Mouse (Mus musculus): ENCODE data around the gene Foxo1. TPM values are rescaled to one million over a fixed set of nuclear protein-coding genes. Genes with fewer than 3 reads are reported as not detected.

The Foxo1 gene
- polyA plus RNA-seq (2016; fragmentation: Nextera tagmentation; extraction: Ambion mirVana) = 2.7 and 3.6 TPM in 2 replicates

- no peaks in the 10 kb centered on the region for H3K9me3 ChIP-seq
- H3K4me3 ChIP-seq = peak within 1 kb of the TSS; percentile 68
- H3K27me3 ChIP-seq (ENCODE audit: insufficient read depth, poor library complexity, severe bottlenecking) = peaks cover 76% of the 10 kb centered on the region
- peak within 1 kb of the TSS; percentile 87 for H3K27ac ChIP-seq
- WGBS = under 1% methylated on average over 85 of the region's 85 CpGs
- no peaks in the 10 kb centered on the region for H3K36me3 ChIP-seq
- H3K4me1 ChIP-seq (replicated peaks) = peaks cover 39% of the 10 kb centered on the region
- DNase-seq (ENCODE audit: low spot score) = peak; percentile 91
These were observed at the start of gene Foxo1 for GRCm38 (mm10) chr3:52267652-52268486. TSS of gene Foxo1 (plus strand) at chr3:52268336.

GRCm38 (mm10) chr3:52218864-52219263 lies 49.3 kb upstream of the Foxo1 start:
- WGBS = 92% methylated on average over 7 of the region's 7 CpGs
- Histone ChIP-seq H3K9me3 (no peaks in the 10 kb centered on the region), H3K27me3 (ENCODE audit: insufficient read depth, poor library complexity, severe bottlenecking) (no peaks in the 10 kb centered on the region), H3K27ac (no peak overlapping the region), H3K4me1 (replicated peaks) (no peaks in the 10 kb centered on the region), H3K4me3 (no peak overlapping the region), H3K36me3 (no peaks in the 10 kb centered on the region)
- DNase-seq (ENCODE audit: low spot score) = no peak

GRCm38 (mm10) chr3:52221082-52221481 lies 47.1 kb upstream of the Foxo1 start:
- Histone ChIP-seq H3K27me3 (ENCODE audit: insufficient read depth, poor library complexity, severe bottlenecking) (no peaks in the 10 kb centered on the region), H3K4me3 (no peak overlapping the region), H3K9me3 (0 out of 2 replicates have a peak, but pooled peaks cover 2% of the 10 kb centered on the region), H3K4me1 (replicated peaks) (no peaks in the 10 kb centered on the region), H3K27ac (no peak overlapping the region), H3K36me3 (no peaks in the 10 kb centered on the region)
- DNase-seq (ENCODE audit: low spot score) = no peak
- 83% methylated on average over 3 of the region's 3 CpGs for WGBS

DNA sequence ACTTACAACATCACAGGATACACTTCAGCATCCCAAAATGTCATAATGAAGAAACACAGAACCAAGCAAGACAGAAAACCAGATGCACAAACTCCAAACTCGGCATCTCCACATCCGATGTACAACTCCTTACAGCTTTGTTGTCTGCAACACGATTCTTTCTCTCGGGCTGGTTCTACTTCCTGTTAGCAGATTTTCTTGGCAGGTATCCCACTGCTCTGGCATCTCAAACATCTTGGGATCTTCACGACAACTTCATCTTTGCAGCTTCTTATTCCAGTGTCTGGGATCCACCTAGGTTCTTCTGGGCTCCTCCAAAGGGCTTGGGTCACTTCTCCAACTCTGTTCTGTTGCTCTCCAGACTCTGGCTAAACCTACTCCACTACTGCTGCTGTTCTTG lies 46.2 kb upstream of the Foxo1 start:
- Histone ChIP-seq H3K36me3 (no peaks in the 10 kb centered on the region), H3K27me3 (ENCODE audit: insufficient read depth, poor library complexity, severe bottlenecking) (no peaks in the 10 kb centered on the region), H3K4me1 (replicated peaks) (no peaks in the 10 kb centered on the region), H3K27ac (no peak overlapping the region), H3K4me3 (no peak overlapping the region), H3K9me3 (0 out of 2 replicates have a peak, but pooled peaks cover 2% of the 10 kb centered on the region)
- DNase-seq (ENCODE audit: low spot score) = no peak
- 82% methylated on average over 5 of the region's 5 CpGs for WGBS

GRCm38 (mm10) chr3:52236488-52236887 lies 31.6 kb upstream of the Foxo1 start:
- Histone ChIP-seq H3K36me3 (no peaks in the 10 kb centered on the region), H3K4me1 (replicated peaks) (no peaks in the 10 kb centered on the region), H3K27me3 (ENCODE audit: insufficient read depth, poor library complexity, severe bottlenecking) (no peaks in the 10 kb centered on the region), H3K4me3 (no peak overlapping the region), H3K9me3 (no peaks in the 10 kb centered on the region), H3K27ac (no peak overlapping the region)
- WGBS = 87% methylated on average over 4 of the region's 4 CpGs
- no peak for DNase-seq (ENCODE audit: low spot score)

DNA sequence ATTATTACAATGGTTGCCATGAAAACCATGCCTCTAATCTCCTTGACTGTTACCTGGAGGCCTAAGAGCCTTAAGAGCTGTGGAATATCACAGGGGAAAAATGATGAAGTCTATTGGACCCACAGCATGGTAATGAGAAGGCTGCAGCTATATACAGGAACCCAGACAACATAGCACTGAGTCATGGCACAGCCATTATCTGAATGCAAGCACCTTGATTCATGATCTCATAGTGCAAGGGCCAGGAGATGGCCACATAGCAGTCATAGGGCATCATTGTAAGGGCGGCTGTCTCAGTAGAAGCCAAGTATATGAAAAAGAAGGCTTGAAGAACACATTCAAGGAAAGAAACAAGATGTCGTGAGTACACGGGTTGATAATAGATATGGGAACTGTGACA lies 31.0 kb upstream of the Foxo1 start:
- H3K4me1 ChIP-seq (replicated peaks) = no peaks in the 10 kb centered on the region
- no peaks in the 10 kb centered on the region for H3K36me3 ChIP-seq
- H3K27ac ChIP-seq = no peak overlapping the region
- H3K27me3 ChIP-seq (ENCODE audit: insufficient read depth, poor library complexity, severe bottlenecking) = no peaks in the 10 kb centered on the region
- DNase-seq (ENCODE audit: low spot score) = no peak
- WGBS = 90% methylated on average over 3 of the region's 3 CpGs
- H3K4me3 ChIP-seq = no peak overlapping the region
- H3K9me3 ChIP-seq = no peaks in the 10 kb centered on the region

DNA sequence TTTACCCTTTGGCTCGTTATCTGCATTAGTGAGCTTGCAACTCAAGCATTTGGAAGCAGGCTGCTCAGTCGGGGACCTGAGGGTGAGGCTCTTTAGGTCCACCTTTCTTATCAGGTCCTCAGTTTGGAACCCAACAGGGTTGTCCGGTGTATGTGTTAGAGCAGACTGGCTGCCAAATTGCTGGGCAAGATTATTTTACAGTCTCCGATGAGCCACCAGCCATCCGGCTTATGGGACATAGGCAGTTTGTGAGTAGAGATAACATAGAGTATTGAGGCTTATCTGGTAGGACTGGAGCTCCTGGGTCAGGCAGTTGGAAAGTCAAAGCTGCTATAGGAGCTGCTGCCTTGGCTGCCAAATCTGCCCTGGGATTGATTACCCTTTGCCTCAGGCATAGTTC lies 27.1 kb upstream of the Foxo1 start:
- Histone ChIP-seq H3K36me3 (no peaks in the 10 kb centered on the region), H3K4me3 (no peak overlapping the region), H3K9me3 (no peaks in the 10 kb centered on the region), H3K27ac (no peak overlapping the region), H3K4me1 (replicated peaks) (no peaks in the 10 kb centered on the region), H3K27me3 (ENCODE audit: insufficient read depth, poor library complexity, severe bottlenecking) (0 out of 2 replicates have a peak, but pooled peaks cover 3% of the 10 kb centered on the region)
- no peak for DNase-seq (ENCODE audit: low spot score)
- 84% methylated on average over 5 of the region's 5 CpGs for WGBS

GRCm38 (mm10) chr3:52242457-52243105 lies 25.6 kb upstream of the Foxo1 start:
- Histone ChIP-seq H3K4me3 (no peak overlapping the region), H3K9me3 (no peaks in the 10 kb centered on the region), H3K27ac (no peak overlapping the region), H3K27me3 (ENCODE audit: insufficient read depth, poor library complexity, severe bottlenecking) (0 out of 2 replicates have a peak, but pooled peaks cover 3% of the 10 kb centered on the region), H3K36me3 (no peaks in the 10 kb centered on the region), H3K4me1 (replicated peaks) (no peaks in the 10 kb centered on the region)
- 46% methylated on average over 6 of the region's 6 CpGs for WGBS
- DNase-seq (ENCODE audit: low spot score) = peak; percentile 61

- Histone ChIP-seq H3K4me3 (no peak overlapping the region), H3K27ac (no peak overlapping the region), H3K36me3 (no peaks in the 10 kb centered on the region), H3K9me3 (no peaks in the 10 kb centered on the region), H3K4me1 (replicated peaks) (no peaks in the 10 kb centered on the region), H3K27me3 (ENCODE audit: insufficient read depth, poor library complexity, severe bottlenecking) (0 out of 2 replicates have a peak, but pooled peaks cover 3% of the 10 kb centered on the region)
- WGBS = 59% methylated on average over 12 of the region's 12 CpGs
- DNase-seq (ENCODE audit: low spot score) = peak; percentile 57
These were observed 24.7 kb upstream of the Foxo1 start for GRCm38 (mm10) chr3:52243271-52244021.

GRCm38 (mm10) chr3:52245996-52246830 lies 21.9 kb upstream of the Foxo1 start:
- DNase-seq (ENCODE audit: low spot score) = no peak
- Histone ChIP-seq H3K9me3 (no peaks in the 10 kb centered on the region), H3K4me1 (replicated peaks) (no peaks in the 10 kb centered on the region), H3K27ac (no peak overlapping the region), H3K36me3 (no peaks in the 10 kb centered on the region), H3K4me3 (no peak overlapping the region), H3K27me3 (ENCODE audit: insufficient read depth, poor library complexity, severe bottlenecking) (0 out of 2 replicates have a peak, but pooled peaks cover 3% of the 10 kb centered on the region)
- 84% methylated on average over 12 of the region's 12 CpGs for WGBS

DNA sequence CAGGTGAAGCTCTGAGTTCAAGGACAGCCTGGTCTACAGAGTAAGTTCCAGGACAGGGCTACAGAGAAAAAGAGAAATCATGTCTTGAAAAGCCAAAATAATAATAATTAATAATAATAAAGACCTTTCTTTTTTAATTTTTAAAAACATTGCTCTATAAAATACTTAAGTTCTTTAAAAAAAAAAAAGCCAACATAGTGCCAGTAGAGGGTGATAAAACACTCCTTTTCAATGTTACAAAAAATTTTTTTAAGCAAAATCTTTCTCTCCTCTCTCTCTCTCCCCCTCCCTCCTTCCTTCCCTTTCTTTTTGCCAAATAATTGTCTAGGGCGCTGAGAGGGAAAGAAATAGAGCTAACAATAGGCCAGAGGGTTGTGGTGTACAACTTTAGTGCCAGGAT lies 17.0 kb upstream of the Foxo1 start:
- Histone ChIP-seq H3K27ac (no peak overlapping the region), H3K27me3 (ENCODE audit: insufficient read depth, poor library complexity, severe bottlenecking) (no peaks in the 10 kb centered on the region), H3K9me3 (no peaks in the 10 kb centered on the region), H3K36me3 (no peaks in the 10 kb centered on the region), H3K4me1 (replicated peaks) (no peaks in the 10 kb centered on the region), H3K4me3 (no peak overlapping the region)
- DNase-seq (ENCODE audit: low spot score) = no peak
- WGBS = 61% methylated on average over 1 of the region's 1 CpGs
